8 mouse cellular contexts compared by ENCODE assay signal in the genomic region with DNA sequence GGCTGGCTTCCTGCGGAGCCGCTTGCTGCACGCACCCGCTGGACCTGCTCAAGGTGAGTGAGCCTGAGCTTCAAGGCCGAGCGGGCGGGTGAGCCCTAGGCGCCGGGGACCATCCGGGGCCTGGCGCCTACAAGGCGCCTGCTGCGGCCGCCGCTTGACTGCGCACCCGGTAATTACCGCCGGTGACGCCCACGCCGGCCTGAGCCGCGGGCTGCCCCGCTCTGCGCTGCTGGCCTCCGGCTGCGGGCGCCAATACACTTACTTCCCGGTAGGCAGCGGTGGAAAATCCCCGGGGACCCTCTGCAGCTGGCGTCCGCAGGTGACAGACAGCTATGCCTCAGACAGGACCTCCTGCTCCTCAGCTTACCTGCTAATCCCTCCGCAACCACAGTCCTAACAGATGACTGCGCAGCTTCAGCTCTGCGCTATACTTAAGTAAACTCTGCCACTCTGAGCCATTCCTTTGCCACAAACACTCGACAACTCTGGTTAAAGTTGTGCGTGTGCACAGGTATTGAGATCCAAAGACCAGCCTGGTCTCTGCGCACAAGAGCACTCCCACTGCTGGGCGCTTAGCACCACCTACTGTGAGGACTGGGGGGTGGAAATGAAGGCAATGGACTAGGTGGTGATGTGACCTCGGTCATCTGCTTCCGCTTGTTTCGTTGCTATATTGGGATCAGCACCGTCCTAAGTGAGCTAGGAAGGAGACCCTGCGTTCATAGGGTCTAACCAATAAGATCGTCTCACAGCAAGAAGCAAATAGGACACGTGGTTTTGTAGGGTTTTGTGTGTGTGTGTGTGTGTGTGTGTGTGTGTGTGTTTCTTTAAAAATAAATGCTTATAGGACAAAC. TPM values are rescaled to one million over a fixed set of nuclear protein-coding genes. Genes with fewer than 3 reads are reported as not detected.
A peak's percentile ranks its signal among the peaks of the same experiment; 100 is the strongest.
DNase-seq lines count a peak whose midpoint lies in the region; ATAC-seq and TF ChIP-seq lines count a peak whose summit lies in the region.

No protein-coding gene starts in this region.

- no peak for TF ChIP-seq POLR2A in ES-Bruce4 (IDR thresholded peaks at IDR 0.05; ENCODE audit: insufficient read depth, low read length)

- no peak overlapping the region for H3K27ac ChIP-seq in ES-Bruce4 (ENCODE audit: insufficient read depth, low read length)
- H3K27ac ChIP-seq in heart, embryonic 15.5 days: peak overlapping the region; percentile 85
- H3K27ac ChIP-seq in stomach, embryonic 14.5 days (ENCODE audit: low read length): peak overlapping the region; percentile 83

- no peaks in the 10 kb centered on the region for H3K9me3 ChIP-seq in ES-Bruce4 (replicated peaks; ENCODE audit: control insufficient read depth, insufficient read depth, low read length, poor library complexity, severe bottlenecking)
- H3K9me3 ChIP-seq in heart, embryonic 15.5 days (replicated peaks): no peaks in the 10 kb centered on the region
- no peaks in the 10 kb centered on the region for H3K9me3 ChIP-seq in stomach, embryonic 14.5 days (ENCODE audit: control insufficient read depth, low read depth, low read length)

- peak overlapping the region; percentile 69 for H3K9ac ChIP-seq in ES-Bruce4 (ENCODE audit: low read depth, poor library complexity, severe bottlenecking)
- H3K9ac ChIP-seq in heart, embryonic 15.5 days: peak overlapping the region; percentile 89
- H3K9ac ChIP-seq in stomach, embryonic 14.5 days (replicated peaks; ENCODE audit: low read depth, low read length): peak overlapping the region; percentile 78

- peaks cover 2% of the 10 kb centered on the region for H3K4me1 ChIP-seq in ES-Bruce4 (ENCODE audit: control insufficient read depth, insufficient read depth, low read length)
- H3K4me1 ChIP-seq in heart, embryonic 15.5 days (replicated peaks): peaks cover 37% of the 10 kb centered on the region
- peaks cover 22% of the 10 kb centered on the region for H3K4me1 ChIP-seq in stomach, embryonic 14.5 days (ENCODE audit: control insufficient read depth, insufficient read depth, low read length)

- TF ChIP-seq CTCF in ES-Bruce4 (IDR thresholded peaks at IDR 0.05; ENCODE audit: low read depth, low read length): peak; percentile 26

- peak; percentile 88 for DNase-seq in 416B (ENCODE audit: low read depth)
- DNase-seq in embryo, embryonic 11 days: peak; percentile 60
- DNase-seq in kidney, postnatal 14 days: peak; percentile 74
- DNase-seq in urinary bladder, adult 18-20 months (ENCODE audit: low spot score in 2 of 2): no peak

- peak overlapping the region; percentile 81 for H3K4me3 ChIP-seq in ES-Bruce4 (ENCODE audit: low read depth, low read length)
- peak overlapping the region; percentile 78 for H3K4me3 ChIP-seq in heart, embryonic 15.5 days
- peak overlapping the region; percentile 91 for H3K4me3 ChIP-seq in stomach, embryonic 14.5 days (ENCODE audit: low read depth, low read length)

- H3K27me3 ChIP-seq in ES-Bruce4 (ENCODE audit: control insufficient read depth, insufficient read depth, low read length, poor library complexity, severe bottlenecking): no peaks in the 10 kb centered on the region
- H3K27me3 ChIP-seq in heart, embryonic 15.5 days: no peaks in the 10 kb centered on the region
- no peaks in the 10 kb centered on the region for H3K27me3 ChIP-seq in stomach, embryonic 14.5 days (ENCODE audit: control insufficient read depth, insufficient read depth, low read length)

- H3K36me3 ChIP-seq in ES-Bruce4 (ENCODE audit: control insufficient read depth, insufficient read depth, low read length, poor library complexity, severe bottlenecking): peaks cover 30% of the 10 kb centered on the region
- peaks cover 47% of the 10 kb centered on the region for H3K36me3 ChIP-seq in heart, embryonic 15.5 days
- peaks cover 55% of the 10 kb centered on the region for H3K36me3 ChIP-seq in stomach, embryonic 14.5 days (ENCODE audit: control insufficient read depth, insufficient read depth, low read length)

- TF ChIP-seq EP300 in ES-Bruce4 (IDR thresholded peaks at IDR 0.05; ENCODE audit: insufficient read depth, low read depth, low read length): no peak

- peak; percentile 54 for ATAC-seq in heart, embryonic 15.5 days (replicated peaks; ENCODE audit: insufficient number of reproducible peaks, insufficient read depth, low FRiP score, low read depth)
- peak; percentile 44 for ATAC-seq in megakaryocyte progenitor cell, adult 5-6 weeks (replicated peaks; ENCODE audit: poor library complexity)
- ATAC-seq in stomach, embryonic 14.5 days (ENCODE audit: insufficient number of reproducible peaks, insufficient read depth, low FRiP score, low read depth): peak; percentile 14; the same call in 1 of the 2 replicates

- peak overlapping the region; percentile 97 for H3K4me2 ChIP-seq in heart, embryonic 15.5 days
- H3K4me2 ChIP-seq in stomach, embryonic 14.5 days (replicated peaks; ENCODE audit: low read depth, low read length): peak overlapping the region; percentile 91

- WGBS in heart, embryonic 15.5 days: under 1% methylated on average over 48 of the region's 48 CpGs
- WGBS in stomach, embryonic 14.5 days: under 1% methylated on average over 47 of the region's 48 CpGs

RNA-seq across cellular contexts. Expression of a gene that starts 0.6 kb away (rescaled TPM):
- 8.3 TPM in 2 replicates for polyA plus RNA-seq in ES-Bruce4 (2011; ENCODE audit: insufficient read depth, insufficient read length, low read depth, missing spikeins)
- polyA plus RNA-seq in heart, embryonic 15.5 days (2015; fragmentation: Nextera tagmentation; extraction: Ambion mirVana): 32.1 and 45.0 TPM in 2 replicates
- total RNA-seq in megakaryocyte progenitor cell, adult 5-6 weeks (2015): 11.9 and 14.4 TPM in 2 replicates
- 16.2 and 19.7 TPM in 2 replicates for total RNA-seq in megakaryocyte progenitor cell, adult 5-6 weeks (2017)
- 66.5 and 75.1 TPM in 2 replicates for polyA plus RNA-seq in stomach, embryonic 14.5 days (2014; fragmentation: Nextera tagmentation; extraction: Ambion mirVana)

RNA-seq across cellular contexts. Expression of a gene that starts 7.8 kb away (rescaled TPM):
- 83.6 and 90.5 TPM in 2 replicates for polyA plus RNA-seq in ES-Bruce4 (2011; ENCODE audit: insufficient read depth, insufficient read length, low read depth, missing spikeins)
- 203 and 218 TPM in 2 replicates for polyA plus RNA-seq in heart, embryonic 15.5 days (2015; fragmentation: Nextera tagmentation; extraction: Ambion mirVana)
- total RNA-seq in megakaryocyte progenitor cell, adult 5-6 weeks (2015): 107 and 121 TPM in 2 replicates
- 136 and 142 TPM in 2 replicates for total RNA-seq in megakaryocyte progenitor cell, adult 5-6 weeks (2017)
- polyA plus RNA-seq in stomach, embryonic 14.5 days (2014; fragmentation: Nextera tagmentation; extraction: Ambion mirVana): 150 and 153 TPM in 2 replicates

RNA-seq across cellular contexts. Expression of a gene that starts 24.8 kb away (rescaled TPM):
- polyA plus RNA-seq in ES-Bruce4 (2011; ENCODE audit: insufficient read depth, insufficient read length, low read depth, missing spikeins): 10.7 and 11.0 TPM in 2 replicates
- polyA plus RNA-seq in heart, embryonic 15.5 days (2015; fragmentation: Nextera tagmentation; extraction: Ambion mirVana): 26.7 and 37.5 TPM in 2 replicates
- total RNA-seq in megakaryocyte progenitor cell, adult 5-6 weeks (2015): 13.8 and 19.8 TPM in 2 replicates
- total RNA-seq in megakaryocyte progenitor cell, adult 5-6 weeks (2017): 18.8 and 20.2 TPM in 2 replicates
- 43.3 and 49.4 TPM in 2 replicates for polyA plus RNA-seq in stomach, embryonic 14.5 days (2014; fragmentation: Nextera tagmentation; extraction: Ambion mirVana)

RNA-seq across cellular contexts. Expression of a gene that starts 34.3 kb away (rescaled TPM):
- 15.0 and 16.1 TPM in 2 replicates for polyA plus RNA-seq in ES-Bruce4 (2011; ENCODE audit: insufficient read depth, insufficient read length, low read depth, missing spikeins)
- 22.1 and 26.5 TPM in 2 replicates for polyA plus RNA-seq in heart, embryonic 15.5 days (2015; fragmentation: Nextera tagmentation; extraction: Ambion mirVana)
- 24.9 and 27.2 TPM in 2 replicates for total RNA-seq in megakaryocyte progenitor cell, adult 5-6 weeks (2015)
- 57.1 and 58.3 TPM in 2 replicates for total RNA-seq in megakaryocyte progenitor cell, adult 5-6 weeks (2017)
- 30.9 and 31.1 TPM in 2 replicates for polyA plus RNA-seq in stomach, embryonic 14.5 days (2014; fragmentation: Nextera tagmentation; extraction: Ambion mirVana)

RNA-seq across cellular contexts. Expression of a gene that starts 34.4 kb away (rescaled TPM):
- 5.8 and 6.1 TPM in 2 replicates for polyA plus RNA-seq in ES-Bruce4 (2011; ENCODE audit: insufficient read depth, insufficient read length, low read depth, missing spikeins)
- 18.1 and 21.4 TPM in 2 replicates for polyA plus RNA-seq in heart, embryonic 15.5 days (2015; fragmentation: Nextera tagmentation; extraction: Ambion mirVana)
- 10.4 and 10.7 TPM in 2 replicates for total RNA-seq in megakaryocyte progenitor cell, adult 5-6 weeks (2015)
- 9.7 and 14.8 TPM in 2 replicates for total RNA-seq in megakaryocyte progenitor cell, adult 5-6 weeks (2017)
- 15.0 and 15.3 TPM in 2 replicates for polyA plus RNA-seq in stomach, embryonic 14.5 days (2014; fragmentation: Nextera tagmentation; extraction: Ambion mirVana)

Comparison
In these comparisons a context has a peak if more than half of its experiments do, and no peak if none do; other contexts are left out.
1. DNase-seq: peak in 416B (single experiment), embryo, embryonic 11 days (single experiment) and kidney, postnatal 14 days (single experiment); none in urinary bladder, adult 18-20 months (0 of 2).
2. Peak in every context shown above with its lines, with median percentiles within 50 percentile points of each other: H3K4me3 ChIP-seq, H3K9ac ChIP-seq and ATAC-seq.